Mouse (Mus musculus) E14TG2a.4 (cell line): ENCODE measurements around the gene Tgfbr3.

Experiments used
- CTCF ChIP-seq: conservative IDR thresholded peaks from 2 replicates; pipeline ENCODE4 v1.5.1; 2014; ENCODE audit warnings: low read length
- NANOG ChIP-seq: IDR thresholded peaks from 2 replicates; pipeline ENCODE4 v1.6.1; 2014; ENCODE audit warnings: borderline replicate concordance, low read length, mixed read lengths
- POU5F1 ChIP-seq: IDR thresholded peaks from 2 replicates; pipeline ENCODE4 v1.6.1; 2014; ENCODE audit warnings: low read length, borderline replicate concordance

DNA sequence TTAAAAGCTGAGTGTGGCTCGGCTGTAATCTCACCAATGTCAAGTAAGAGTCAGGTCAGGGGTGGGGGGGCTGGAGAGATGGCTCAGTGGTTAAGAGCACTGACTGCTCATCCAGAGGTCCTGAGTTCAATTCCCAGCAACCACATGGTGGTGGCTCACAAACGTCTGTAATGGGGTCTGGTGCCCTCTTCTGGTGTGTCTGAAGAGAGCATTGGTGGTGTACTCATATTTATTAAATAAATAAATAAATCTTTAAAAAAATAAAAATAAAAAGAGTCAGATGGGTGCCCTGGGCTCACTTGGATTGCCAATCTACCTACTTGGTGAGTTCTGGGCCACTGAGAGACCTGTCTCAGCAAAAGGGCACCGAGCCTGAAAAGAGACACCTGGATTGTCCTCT, 25.6 kb downstream of the Tgfbr3 start:
- TF ChIP-seq CTCF = no peak
- TF ChIP-seq NANOG = no peak
- no peak for TF ChIP-seq POU5F1
